Mouse (Mus musculus) central nervous system, embryonic 18 days (tissue): ENCODE data around the gene Olfm4. TPM values are rescaled to one million over a fixed set of nuclear protein-coding genes. Genes with fewer than 3 reads are reported as not detected.

Source experiments
- polyA plus RNA-seq: library from polyadenylated mRNA; depleted of rRNA; stranded (reverse); fragments of >200 nt; gene quantifications from 2 replicates; pipeline ENCODE4 v1.2.3, GENCODE M21; 2012; rRNA removed

Olfm4 gene
- polyA plus RNA-seq: 2.8 and 2.9 TPM in 2 replicates

GRCm38 (mm10) chr14:79983781-79984180 is at the start of gene Olfm4:
Gene Olfm4 (plus strand): TSS chr14:79984081.

Other genes with a start within 250 kb of the Olfm4 start
- gene Pcdh8, start 212.8 kb upstream of the Olfm4 start, polyA plus RNA-seq: 56.1 and 66.7 TPM in 2 replicates